Mouse (Mus musculus) limb, embryonic 13.5 days (tissue): ENCODE data around the gene G3bp2. TPM values are rescaled to one million over a fixed set of nuclear protein-coding genes. Genes with fewer than 3 reads are reported as not detected.

ENCODE experiments used
- polyA plus RNA-seq: library from polyadenylated mRNA; unstranded; fragments of >200 nt; fragmentation: Nextera tagmentation; extraction: Ambion mirVana; gene quantifications from 2 replicates; pipeline ENCODE4 v1.2.1, GENCODE M21; 2015

The G3bp2 gene
- polyA plus RNA-seq, 1 experiment from 2014 or later = 209 TPM

Other genes starting within 250 kb of the G3bp2 start
- 81.9 and 83.6 TPM in 2 replicates for gene Rchy1, start 120.7 kb downstream of the G3bp2 start, polyA plus RNA-seq
- not detected in 2 replicates for gene Odaph, start 96.2 kb downstream of the G3bp2 start, polyA plus RNA-seq
- 0.57 and 0.84 TPM in 2 replicates for gene Cdkl2, start 39.8 kb downstream of the G3bp2 start, polyA plus RNA-seq
- gene Uso1, start 54.2 kb upstream of the G3bp2 start, polyA plus RNA-seq = 50.1 and 53.2 TPM in 2 replicates
- gene U90926, start 131.7 kb upstream of the G3bp2 start, polyA plus RNA-seq = 0.39 TPM in 1 of 2 replicates, not detected in the other
- 0.06 and 0.13 TPM in 2 replicates for gene Ppef2, start 172.6 kb upstream of the G3bp2 start, polyA plus RNA-seq
- gene Naaa, start 194.5 kb upstream of the G3bp2 start, polyA plus RNA-seq = 11.6 and 12.3 TPM in 2 replicates
- 46.5 and 48.4 TPM in 2 replicates for gene Sdad1, start 226.8 kb upstream of the G3bp2 start, polyA plus RNA-seq
- gene Cxcl9, start 244.4 kb upstream of the G3bp2 start, polyA plus RNA-seq = 0.49 and 0.76 TPM in 2 replicates
- 5.2 and 5.5 TPM in 2 replicates for gene Art3, start 248.1 kb upstream of the G3bp2 start, polyA plus RNA-seq